Mouse (Mus musculus) liver, embryonic 14.5 days (tissue): ENCODE data around the gene Nr1i3.

Experiments used
- CTCF ChIP-seq: IDR thresholded peaks from 2 replicates; pipeline ENCODE4 v1.5.1; 2016; ENCODE audit warnings: antibody characterized with exemption, low read depth, control low read depth
- EP300 ChIP-seq: IDR thresholded peaks from 2 replicates; pipeline ENCODE4 v1.6.1; 2016; ENCODE audit warnings: antibody characterized with exemption, low read depth

DNA sequence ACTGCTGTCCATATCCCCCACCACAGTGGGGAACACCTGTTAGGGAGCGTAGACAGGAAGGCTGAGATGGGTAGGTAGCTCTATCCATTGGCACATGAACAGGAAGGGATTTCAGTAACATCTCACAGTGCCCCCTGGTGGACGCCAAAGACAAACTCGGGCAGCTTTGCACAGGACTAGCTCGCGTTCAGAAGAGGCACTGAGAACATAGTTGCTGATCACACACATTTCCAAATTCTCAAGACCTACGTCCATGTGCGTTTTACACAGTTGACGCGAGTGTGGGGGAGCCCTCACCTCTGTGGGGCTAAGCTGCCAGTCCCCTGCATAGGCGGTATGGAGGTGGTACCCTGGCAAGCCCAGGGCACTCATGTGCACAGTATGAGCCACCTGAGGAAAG, 7.1 kb downstream of the Nr1i3 start:
- TF ChIP-seq EP300 (no peak), CTCF (peak; percentile 96)
